Mouse (Mus musculus) forebrain, embryonic 13.5 days (tissue): ENCODE measurements around the gene Gripap1. TPM values are rescaled to one million over a fixed set of nuclear protein-coding genes. Genes with fewer than 3 reads are reported as not detected.

Source experiments
- ATAC-seq: fragments of 200-750 bp; cut with Nextera tagmentation; 2 replicates; pipeline ENCODE4 v1.8.0; 2017
- H3K27ac ChIP-seq: fragments of 300-500 bp; sonication (generic); 2 replicates; pipeline ENCODE4 v1.5.1; 2015; ENCODE audit warnings: inconsistent platforms, mild to moderate bottlenecking, moderate library complexity
- H3K27me3 ChIP-seq: fragments of 300-500 bp; sonication (generic); 2 replicates; pipeline ENCODE4 v1.6.1; 2015; ENCODE audit warnings: mild to moderate bottlenecking, inconsistent platforms
- H3K36me3 ChIP-seq: fragments of 300-500 bp; sonication (generic); 2 replicates; pipeline ENCODE4 v1.6.1; 2015; ENCODE audit warnings: mild to moderate bottlenecking, inconsistent platforms; ENCODE audit not compliant: poor library complexity, severe bottlenecking
- H3K4me1 ChIP-seq: fragments of 300-500 bp; sonication (generic); 2 replicates; pipeline ENCODE4 v1.6.1; 2015; ENCODE audit warnings: inconsistent platforms
- H3K4me2 ChIP-seq: fragments of 300-500 bp; sonication (generic); 2 replicates; pipeline ENCODE4 v1.6.1; 2015; ENCODE audit warnings: inconsistent platforms, mild to moderate bottlenecking, moderate library complexity
- H3K4me3 ChIP-seq: fragments of 300-500 bp; sonication (generic); 2 replicates; pipeline ENCODE4 v1.5.1; 2015; ENCODE audit warnings: mild to moderate bottlenecking, inconsistent platforms
- H3K9ac ChIP-seq: fragments of 300-500 bp; sonication (generic); 2 replicates; pipeline ENCODE4 v1.6.1; 2015; ENCODE audit warnings: mild to moderate bottlenecking, inconsistent platforms
- H3K9me3 ChIP-seq: fragments of 300-500 bp; sonication (generic); replicated peaks from 2 replicates; pipeline ENCODE4 v1.6.1; 2016; ENCODE audit warnings: inconsistent platforms
- WGBS: fragments of 180-500 bp; shearing (Covaris S2); methylation state at CpG from one replicate; pipeline ENCODE4 v1.1.7; 2015; 5-methylcytosine and 5-hydroxymethylcytosine counted together
- polyA plus RNA-seq: library from polyadenylated mRNA; unstranded; fragments of >200 nt; fragmentation: Nextera tagmentation; extraction: Ambion mirVana; gene quantifications from 2 replicates; pipeline ENCODE4 v1.2.1, GENCODE M21; 2015

The Gripap1 gene
- polyA plus RNA-seq, 1 experiment from 2014 or later, result 71.6 TPM

- Histone ChIP-seq H3K4me1 (peaks cover 21% of the 10 kb centered on the region), H3K4me3 (peak overlapping the region; percentile 61), H3K36me3 (peaks cover 25% of the 10 kb centered on the region; the same call in 1 of the 2 replicates), H3K4me2 (peak overlapping the region; percentile 70), H3K9ac (peak overlapping the region; percentile 74; the same call in 1 of the 2 replicates), H3K27me3 (no peaks in the 10 kb centered on the region), H3K9me3 (no peaks in the 10 kb centered on the region), H3K27ac (no peak overlapping the region)
- 16% methylated on average over 9 of the region's 9 CpGs for WGBS
- no peak for ATAC-seq
These were observed 24.8 kb upstream of the Gripap1 start for GRCm38 (mm10) chrX:7764657-7765280.

- no peaks in the 10 kb centered on the region for H3K27me3 ChIP-seq
- peak overlapping the region; percentile 61 for H3K4me3 ChIP-seq
- peaks cover 30% of the 10 kb centered on the region; the same call in 1 of the 2 replicates for H3K36me3 ChIP-seq
- 26% methylated on average over 12 of the region's 13 CpGs for WGBS
- ATAC-seq, result no peak
- peak overlapping the region; percentile 37; the same call in 1 of the 2 replicates for H3K9ac ChIP-seq
- H3K27ac ChIP-seq, result no peak overlapping the region
- H3K4me1 ChIP-seq, result peaks cover 21% of the 10 kb centered on the region
- no peaks in the 10 kb centered on the region for H3K9me3 ChIP-seq
- peak overlapping the region; percentile 70 for H3K4me2 ChIP-seq
These were observed 24.3 kb upstream of the Gripap1 start for GRCm38 (mm10) chrX:7765281-7765670.

- Histone ChIP-seq H3K9me3 (no peaks in the 10 kb centered on the region), H3K27ac (no peak overlapping the region), H3K4me2 (peak overlapping the region; percentile 70), H3K4me3 (peak overlapping the region; percentile 61), H3K4me1 (peaks cover 21% of the 10 kb centered on the region), H3K36me3 (peaks cover 34% of the 10 kb centered on the region; the same call in 1 of the 2 replicates), H3K9ac (peak overlapping the region; percentile 37; the same call in 1 of the 2 replicates), H3K27me3 (no peaks in the 10 kb centered on the region)
- 26% methylated on average over 11 of the region's 11 CpGs for WGBS
- peak; percentile 31; the same call in 1 of the 2 replicates for ATAC-seq
These were observed 23.8 kb upstream of the Gripap1 start for GRCm38 (mm10) chrX:7765764-7766163.

- WGBS, result 93% methylated on average over 7 of the region's 7 CpGs
- Histone ChIP-seq H3K9ac (no peak overlapping the region), H3K4me3 (no peak overlapping the region), H3K27me3 (no peaks in the 10 kb centered on the region), H3K36me3 (peaks cover 55% of the 10 kb centered on the region; the same call in 1 of the 2 replicates), H3K4me1 (peaks cover 12% of the 10 kb centered on the region), H3K9me3 (no peaks in the 10 kb centered on the region; the same call in 1 of the 2 replicates), H3K4me2 (no peak overlapping the region), H3K27ac (no peak overlapping the region)
- no peak for ATAC-seq
These were observed 20.1 kb upstream of the Gripap1 start for GRCm38 (mm10) chrX:7769302-7770017.

- H3K27me3 ChIP-seq, result no peaks in the 10 kb centered on the region
- 54% methylated on average over 2 of the region's 2 CpGs for WGBS
- peaks cover 41% of the 10 kb centered on the region; the same call in 1 of the 2 replicates for H3K36me3 ChIP-seq
- H3K4me1 ChIP-seq, result no peaks in the 10 kb centered on the region
- no peak overlapping the region for H3K27ac ChIP-seq
- H3K4me3 ChIP-seq, result no peak overlapping the region
- H3K9me3 ChIP-seq, result no peaks in the 10 kb centered on the region; the same call in 1 of the 2 replicates
- H3K9ac ChIP-seq, result no peak overlapping the region
- H3K4me2 ChIP-seq, result no peak overlapping the region
- no peak for ATAC-seq
These were observed 16.8 kb upstream of the Gripap1 start for GRCm38 (mm10) chrX:7772766-7773165.

GRCm38 (mm10) chrX:7775501-7776205 lies 13.9 kb upstream of the Gripap1 start:
- Histone ChIP-seq H3K4me1 (no peaks in the 10 kb centered on the region), H3K27ac (no peak overlapping the region), H3K36me3 (peaks cover 22% of the 10 kb centered on the region; the same call in 1 of the 2 replicates), H3K9ac (no peak overlapping the region), H3K4me2 (no peak overlapping the region), H3K27me3 (no peaks in the 10 kb centered on the region), H3K4me3 (no peak overlapping the region), H3K9me3 (no peaks in the 10 kb centered on the region; the same call in 1 of the 2 replicates)
- WGBS, result 75% methylated on average over 9 of the region's 9 CpGs
- ATAC-seq, result no peak

- Histone ChIP-seq H3K9ac (no peak overlapping the region), H3K27ac (no peak overlapping the region), H3K4me3 (no peak overlapping the region), H3K4me2 (no peak overlapping the region), H3K9me3 (no peaks in the 10 kb centered on the region), H3K4me1 (no peaks in the 10 kb centered on the region), H3K36me3 (peaks cover 16% of the 10 kb centered on the region; the same call in 1 of the 2 replicates), H3K27me3 (no peaks in the 10 kb centered on the region)
- WGBS, result 48% methylated on average over 8 of the region's 8 CpGs
- ATAC-seq, result peak; percentile 59
These were observed 13.1 kb upstream of the Gripap1 start for GRCm38 (mm10) chrX:7776329-7777082.

GRCm38 (mm10) chrX:7778450-7779244 lies 10.9 kb upstream of the Gripap1 start:
- Histone ChIP-seq H3K9ac (no peak overlapping the region), H3K4me1 (no peaks in the 10 kb centered on the region), H3K27me3 (no peaks in the 10 kb centered on the region), H3K27ac (no peak overlapping the region), H3K4me3 (no peak overlapping the region), H3K36me3 (peaks cover 8% of the 10 kb centered on the region; the same call in 1 of the 2 replicates), H3K9me3 (no peaks in the 10 kb centered on the region), H3K4me2 (no peak overlapping the region)
- 84% methylated on average over 7 of the region's 7 CpGs for WGBS
- ATAC-seq, result no peak

- H3K27me3 ChIP-seq, result no peaks in the 10 kb centered on the region
- no peak overlapping the region for H3K27ac ChIP-seq
- no peak overlapping the region for H3K4me2 ChIP-seq
- no peaks in the 10 kb centered on the region for H3K9me3 ChIP-seq
- WGBS, result 14% methylated on average over 3 of the region's 3 CpGs
- H3K4me3 ChIP-seq, result no peak overlapping the region
- ATAC-seq, result no peak
- peaks cover 2% of the 10 kb centered on the region; the same call in 1 of the 2 replicates for H3K36me3 ChIP-seq
- H3K4me1 ChIP-seq, result no peaks in the 10 kb centered on the region
- no peak overlapping the region for H3K9ac ChIP-seq
These were observed 10.3 kb upstream of the Gripap1 start for GRCm38 (mm10) chrX:7779294-7779693.

GRCm38 (mm10) chrX:7782603-7783092 lies 6.9 kb upstream of the Gripap1 start:
- H3K27me3 ChIP-seq, result no peaks in the 10 kb centered on the region
- H3K4me1 ChIP-seq, result no peaks in the 10 kb centered on the region
- 81% methylated on average over 4 of the region's 4 CpGs for WGBS
- no peak overlapping the region for H3K4me3 ChIP-seq
- no peaks in the 10 kb centered on the region for H3K9me3 ChIP-seq
- no peak for ATAC-seq
- no peak overlapping the region for H3K4me2 ChIP-seq
- no peak overlapping the region for H3K9ac ChIP-seq
- no peaks in the 10 kb centered on the region for H3K36me3 ChIP-seq
- no peak overlapping the region for H3K27ac ChIP-seq

- no peaks in the 10 kb centered on the region for H3K36me3 ChIP-seq
- ATAC-seq, result no peak
- peak overlapping the region; percentile 53 for H3K4me3 ChIP-seq
- WGBS, result 16% methylated on average over 5 of the region's 5 CpGs
- no peaks in the 10 kb centered on the region for H3K27me3 ChIP-seq
- peaks cover 14% of the 10 kb centered on the region; the same call in 1 of the 2 replicates for H3K4me1 ChIP-seq
- peak overlapping the region; percentile 67 for H3K4me2 ChIP-seq
- no peak overlapping the region for H3K27ac ChIP-seq
- H3K9ac ChIP-seq, result peak overlapping the region; percentile 67
- H3K9me3 ChIP-seq, result no peaks in the 10 kb centered on the region; the same call in 1 of the 2 replicates
These were observed 744 bp downstream of the Gripap1 start for GRCm38 (mm10) chrX:7790309-7790708.
